Mouse (Mus musculus): ENCODE measurements around the gene Pdzrn4.

DNA sequence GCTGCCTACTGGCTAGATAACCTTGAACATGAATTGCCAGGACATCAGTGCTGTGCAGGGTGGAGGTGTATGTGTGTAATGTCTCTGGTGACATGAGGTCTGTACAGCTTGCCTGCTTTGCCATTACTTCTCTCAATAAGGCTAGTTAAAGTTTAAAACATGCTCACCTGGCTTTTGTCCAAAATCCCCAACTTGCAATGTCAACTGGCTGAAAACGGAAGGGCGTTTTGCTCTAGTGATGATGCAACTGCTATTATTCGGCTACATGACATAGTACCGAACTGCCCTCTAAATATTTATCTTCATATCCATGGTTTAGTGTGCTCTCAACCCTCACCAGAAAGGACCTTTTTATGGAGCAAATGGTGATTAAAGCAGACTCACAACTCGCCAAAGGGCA, 161.9 kb downstream of the Pdzrn4 start:
- TF ChIP-seq CTCF (IDR thresholded peaks at IDR 0.05; ENCODE audit: borderline replicate concordance, control insufficient read depth, extremely low read depth, insufficient read depth, low read length, poor library complexity): no peak
- TF ChIP-seq POLR2A (IDR thresholded peaks at IDR 0.05; ENCODE audit: control insufficient read depth, extremely low read depth, insufficient read depth, low read length, poor library complexity): no peak
